Mouse (Mus musculus) B cell, adult 62 days (primary cell): ENCODE data around the gene Bmp8a. TPM values are rescaled to one million over a fixed set of nuclear protein-coding genes. Genes with fewer than 3 reads are reported as not detected.

Experiments used
- total RNA-seq: library from RNA; stranded (reverse); gene quantifications from 4 replicates; pipeline ENCODE4 v1.2.4, GENCODE M21; 2023

The Bmp8a gene
- total RNA-seq = 0.30 to 0.61 TPM in 2 of 4 replicates, not detected in the others

GRCm38 (mm10) chr4:123342642-123343470 lies at the start of gene Bmp8a:
Gene Bmp8a, minus strand, starts transcription at chr4:123343252.

GRCm38 (mm10) chr4:123323534-123323933 lies 19.5 kb downstream of the Bmp8a start, which contains the start of gene Oxct2a:
Gene Oxct2a, minus strand, starts transcription at chr4:123323634.

Other genes starting within 250 kb of the Bmp8a start
- not detected in 4 replicates for gene Bmp8b, start 238.1 kb downstream of the Bmp8a start, total RNA-seq
- not detected in 4 replicates for gene Oxct2b, start 227.0 kb downstream of the Bmp8a start, total RNA-seq
- gene Ppie, start 203.3 kb downstream of the Bmp8a start, total RNA-seq = 46.1 to 65.5 TPM (median 56.1 TPM) in 4 replicates
- gene Hpcal4, start 160.0 kb downstream of the Bmp8a start, total RNA-seq = 0.22 to 0.33 TPM (median 0.26 TPM) in 3 of 4 replicates, not detected in the other
- gene Nt5c1a, start 141.7 kb downstream of the Bmp8a start, total RNA-seq = not detected in 4 replicates
- 0.19 to 1.3 TPM (median 1.00 TPM) in 4 replicates for gene Heyl, start 109.7 kb downstream of the Bmp8a start, total RNA-seq
- gene Pabpc4, start 80.9 kb downstream of the Bmp8a start, total RNA-seq = 113 to 131 TPM (median 125 TPM) in 4 replicates
- 0.67 TPM in 1 of 4 replicates, not detected in the others for gene Oxct2a, start 19.6 kb downstream of the Bmp8a start, total RNA-seq